Mouse (Mus musculus) midbrain, embryonic 12.5 days (tissue): Measurements from ENCODE around the gene Nolc1. TPM values are rescaled to one million over a fixed set of nuclear protein-coding genes. Genes with fewer than 3 reads are reported as not detected.

Experiments used
- polyA plus RNA-seq: library from polyadenylated mRNA; unstranded; fragments of >200 nt; fragmentation: Nextera tagmentation; extraction: Ambion mirVana; gene quantifications from 2 replicates; pipeline ENCODE4 v1.2.1, GENCODE M21; 2016

The Nolc1 gene
- polyA plus RNA-seq, 1 experiment from 2014 or later = 103 TPM

Other genes with a start within 250 kb of the Nolc1 start
- gene Armh3, start 77.4 kb upstream of the Nolc1 start, polyA plus RNA-seq = 20.9 and 22.6 TPM in 2 replicates
- gene Hps6, start 72.4 kb upstream of the Nolc1 start, polyA plus RNA-seq = 2.9 and 4.0 TPM in 2 replicates
- 30.0 and 32.2 TPM in 2 replicates for gene Pprc1, start 31.0 kb upstream of the Nolc1 start, polyA plus RNA-seq
- gene Ldb1, start 30.6 kb upstream of the Nolc1 start, polyA plus RNA-seq = 126 and 134 TPM in 2 replicates
- gene Elovl3, start 56.0 kb downstream of the Nolc1 start, polyA plus RNA-seq = 0.24 and 0.39 TPM in 2 replicates
- gene Pitx3, start 72.5 kb downstream of the Nolc1 start, polyA plus RNA-seq = 4.0 and 4.2 TPM in 2 replicates
- 69.9 and 74.9 TPM in 2 replicates for gene Gbf1, start 76.6 kb downstream of the Nolc1 start, polyA plus RNA-seq
- 3.6 and 4.2 TPM in 2 replicates for gene Nfkb2, start 228.5 kb downstream of the Nolc1 start, polyA plus RNA-seq